Mouse (Mus musculus) megakaryocyte progenitor cell, adult 5-6 weeks (primary cell): ENCODE measurements at regions not wholly inside any gene's neighbourhood (a gene's known extent, or its start where the extent isn't known, plus 50 kb on each side); places are given as distances from the start of the nearest gene placed in this dataset.

Experiments
- ATAC-seq: replicated peaks from 2 replicates; pipeline ENCODE4 v1.8.0; 2016; ENCODE audit warnings: mild to moderate bottlenecking, moderate TSS enrichment, inconsistent platforms; ENCODE audit not compliant: poor library complexity

- ATAC-seq, result no peak
Measured at GRCm38 (mm10) chr19:14701116-14701515, 103.3 kb upstream of the Tle4 start.

GRCm38 (mm10) chr19:14695369-14695768 lies 97.5 kb upstream of the Tle4 start:
- peak; percentile 63 for ATAC-seq

- peak; percentile 90 for ATAC-seq
Measured at GRCm38 (mm10) chr19:14692183-14692582, 94.3 kb upstream of the Tle4 start.

GRCm38 (mm10) chr19:14685628-14686027 lies 87.8 kb upstream of the Tle4 start:
- no peak for ATAC-seq

- no peak for ATAC-seq
Measured at GRCm38 (mm10) chr19:14684669-14685068, 86.8 kb upstream of the Tle4 start.

GRCm38 (mm10) chr19:14681306-14681705 lies 83.5 kb upstream of the Tle4 start:
- ATAC-seq, result no peak

GRCm38 (mm10) chr19:14679776-14680175 lies 81.9 kb upstream of the Tle4 start:
- no peak for ATAC-seq

GRCm38 (mm10) chr19:14678584-14678983 lies 80.7 kb upstream of the Tle4 start:
- ATAC-seq, result peak; percentile 77

- ATAC-seq, result peak; percentile 83
Measured at GRCm38 (mm10) chr19:14676929-14677328, 79.1 kb upstream of the Tle4 start.

- ATAC-seq, result no peak
Measured at GRCm38 (mm10) chr19:14670821-14671104, 72.9 kb upstream of the Tle4 start.

- ATAC-seq, result peak; percentile 41
Measured at GRCm38 (mm10) chr19:14670078-14670820, 72.4 kb upstream of the Tle4 start.

- ATAC-seq, result peak; percentile 71
Measured at GRCm38 (mm10) chr19:14668512-14669181, 70.8 kb upstream of the Tle4 start.

- no peak for ATAC-seq
Measured at GRCm38 (mm10) chr19:14664682-14665417, 67.0 kb upstream of the Tle4 start.

GRCm38 (mm10) chr19:14664096-14664586 lies 66.3 kb upstream of the Tle4 start:
- no peak for ATAC-seq

- peak; percentile 60 for ATAC-seq
Measured at GRCm38 (mm10) chr19:14663350-14663749, 65.5 kb upstream of the Tle4 start.

GRCm38 (mm10) chr19:14659725-14660124 lies 61.9 kb upstream of the Tle4 start:
- ATAC-seq, result peak; percentile 84

- ATAC-seq, result peak; percentile 35; the same call in 1 of the 2 replicates
Measured at GRCm38 (mm10) chr19:14658479-14658878, 60.6 kb upstream of the Tle4 start.

- no peak for ATAC-seq
Measured at GRCm38 (mm10) chr19:14656022-14656388, 58.2 kb upstream of the Tle4 start.

GRCm38 (mm10) chr19:14655302-14656021 lies 57.6 kb upstream of the Tle4 start:
- peak; percentile 28 for ATAC-seq
